Mouse (Mus musculus) intestine, embryonic 15.5 days (tissue): ENCODE data around the gene Atp5l. TPM values are rescaled to one million over a fixed set of nuclear protein-coding genes. Genes with fewer than 3 reads are reported as not detected.

Experiments
- ATAC-seq: fragments of 200-750 bp; cut with Nextera tagmentation; 2 replicates; pipeline ENCODE4 v1.8.0; 2017; ENCODE audit warnings: moderate TSS enrichment, moderate library complexity
- H3K27ac ChIP-seq: fragments of 300-500 bp; sonication (generic); 2 replicates; pipeline ENCODE4 v1.5.1; 2015; ENCODE audit warnings: mild to moderate bottlenecking, inconsistent platforms
- H3K27me3 ChIP-seq: fragments of 300-500 bp; sonication (generic); replicated peaks from 2 replicates; pipeline ENCODE4 v1.6.1; 2015; ENCODE audit warnings: inconsistent platforms
- H3K36me3 ChIP-seq: fragments of 300-500 bp; sonication (generic); 2 replicates; pipeline ENCODE4 v1.6.1; 2015; ENCODE audit warnings: inconsistent platforms
- H3K4me1 ChIP-seq: fragments of 300-500 bp; sonication (generic); replicated peaks from 2 replicates; pipeline ENCODE4 v1.6.1; 2015; ENCODE audit warnings: inconsistent platforms
- H3K4me2 ChIP-seq: fragments of 300-500 bp; sonication (generic); replicated peaks from 2 replicates; pipeline ENCODE4 v1.6.1; 2015; ENCODE audit warnings: mild to moderate bottlenecking, inconsistent platforms
- H3K4me3 ChIP-seq: fragments of 300-500 bp; sonication (generic); replicated peaks from 2 replicates; pipeline ENCODE4 v1.5.1; 2015; ENCODE audit warnings: inconsistent platforms
- H3K9ac ChIP-seq: fragments of 300-500 bp; sonication (generic); 2 replicates; pipeline ENCODE4 v1.6.1; 2015; ENCODE audit warnings: inconsistent platforms
- H3K9me3 ChIP-seq: fragments of 300-500 bp; sonication (generic); 2 replicates; pipeline ENCODE4 v1.6.1; 2016; ENCODE audit warnings: inconsistent platforms
- WGBS: fragments of 180-500 bp; shearing (Covaris S2); methylation state at CpG from one replicate; pipeline ENCODE4 v1.1.7; 2015; 5-methylcytosine and 5-hydroxymethylcytosine counted together
- polyA plus RNA-seq: library from polyadenylated mRNA; unstranded; fragments of >200 nt; fragmentation: Nextera tagmentation; extraction: Ambion mirVana; gene quantifications from 2 replicates; pipeline ENCODE4 v1.2.1, GENCODE M21; 2015

The Atp5l gene
- polyA plus RNA-seq, 1 experiment from 2014 or later: 920 TPM

DNA sequence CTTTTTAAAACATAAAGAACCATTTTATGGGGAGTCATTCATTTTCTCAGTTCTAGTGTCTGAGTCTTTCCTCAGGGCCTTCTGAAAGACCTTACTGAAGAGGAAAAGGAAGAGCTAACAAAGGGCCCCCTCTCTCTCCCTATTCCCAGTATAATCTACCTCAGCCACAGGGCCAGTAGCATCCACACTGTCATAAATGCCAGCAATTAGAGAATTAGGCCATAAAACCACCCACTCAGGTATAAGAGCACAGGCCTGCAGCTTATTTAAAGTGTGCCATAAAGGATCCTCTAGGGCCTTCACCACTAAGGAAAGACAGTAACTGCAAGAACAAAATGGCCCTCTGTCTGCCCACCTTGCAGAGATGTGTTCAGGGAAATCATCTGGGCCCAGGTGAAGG is 46.3 kb downstream of the Atp5l start:
- peak; percentile 50 for ATAC-seq
- Histone ChIP-seq H3K4me1 (peaks cover 45% of the 10 kb centered on the region), H3K9ac (no peak overlapping the region), H3K27ac (no peak overlapping the region), H3K27me3 (no peaks in the 10 kb centered on the region), H3K4me2 (no peak overlapping the region), H3K36me3 (no peaks in the 10 kb centered on the region), H3K9me3 (no peaks in the 10 kb centered on the region), H3K4me3 (no peak overlapping the region)

DNA sequence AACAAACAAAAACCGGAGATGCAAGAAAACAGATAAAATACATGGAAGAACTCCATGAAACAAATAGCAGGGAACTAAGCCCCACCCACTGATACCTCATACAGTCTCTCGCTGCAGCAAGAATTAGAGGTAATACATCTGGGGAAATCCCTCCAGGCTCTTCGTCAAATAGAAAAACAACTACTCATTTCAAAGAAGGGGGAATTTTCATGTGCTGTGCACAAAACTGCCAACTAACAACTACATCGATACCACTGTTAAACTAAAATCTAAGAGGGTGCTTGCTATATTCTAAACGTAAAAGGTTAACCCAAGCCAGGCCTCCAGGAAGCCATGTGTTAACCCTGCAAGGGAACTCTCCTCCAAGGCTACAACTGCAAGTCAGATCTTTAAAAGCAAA is 46.9 kb downstream of the Atp5l start:
- ATAC-seq: no peak
- H3K27me3 ChIP-seq: no peaks in the 10 kb centered on the region
- H3K9ac ChIP-seq: no peak overlapping the region
- no peaks in the 10 kb centered on the region for H3K9me3 ChIP-seq
- no peak overlapping the region for H3K4me3 ChIP-seq
- no peaks in the 10 kb centered on the region for H3K36me3 ChIP-seq
- H3K4me1 ChIP-seq: peaks cover 39% of the 10 kb centered on the region
- 45% methylated on average over 5 of the region's 5 CpGs for WGBS
- no peak overlapping the region for H3K27ac ChIP-seq
- H3K4me2 ChIP-seq: peak overlapping the region; percentile 20; the same call in 1 of the 2 replicates

DNA sequence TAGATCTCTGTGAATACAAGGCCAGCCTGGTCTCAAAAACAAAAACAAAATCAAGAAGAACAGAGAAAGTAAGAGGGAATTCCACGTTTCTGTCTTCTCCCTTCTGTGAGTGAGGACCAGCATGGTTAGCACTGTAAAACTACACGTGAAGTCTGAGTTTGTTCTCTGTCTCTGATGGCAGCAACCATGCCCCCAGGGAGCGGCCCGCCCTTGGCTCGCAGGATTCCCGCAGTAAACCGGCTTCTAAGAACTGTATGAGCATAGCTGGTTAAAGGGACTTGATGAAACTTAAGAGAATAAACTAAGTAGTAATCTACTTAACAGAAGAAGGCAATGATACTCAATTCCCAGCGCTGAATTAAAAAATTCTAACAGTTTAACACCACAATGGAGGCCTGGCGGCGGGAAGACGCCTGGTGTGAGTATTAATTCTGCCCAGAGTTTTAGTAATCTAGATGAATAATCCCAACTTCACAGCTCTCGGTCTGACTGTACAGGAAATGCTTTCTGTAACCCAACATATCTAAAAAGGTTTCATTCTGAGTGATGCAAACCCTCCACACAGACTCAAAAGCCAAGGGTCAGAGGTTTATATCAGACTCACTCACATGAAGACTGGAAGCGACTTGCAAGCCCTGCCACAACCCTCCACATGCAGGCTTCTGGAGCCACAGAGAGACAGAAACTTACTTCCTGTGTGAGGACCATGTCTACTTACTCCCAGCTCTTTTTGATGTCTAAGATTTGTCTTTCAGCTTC is 52.0 kb downstream of the Atp5l start:
- Histone ChIP-seq H3K36me3 (peaks cover 13% of the 10 kb centered on the region), H3K9me3 (no peaks in the 10 kb centered on the region), H3K4me2 (no peak overlapping the region), H3K4me1 (peaks cover 15% of the 10 kb centered on the region), H3K27me3 (no peaks in the 10 kb centered on the region), H3K4me3 (no peak overlapping the region), H3K27ac (no peak overlapping the region), H3K9ac (no peak overlapping the region)
- 81% methylated on average over 13 of the region's 13 CpGs for WGBS
- ATAC-seq: no peak

DNA sequence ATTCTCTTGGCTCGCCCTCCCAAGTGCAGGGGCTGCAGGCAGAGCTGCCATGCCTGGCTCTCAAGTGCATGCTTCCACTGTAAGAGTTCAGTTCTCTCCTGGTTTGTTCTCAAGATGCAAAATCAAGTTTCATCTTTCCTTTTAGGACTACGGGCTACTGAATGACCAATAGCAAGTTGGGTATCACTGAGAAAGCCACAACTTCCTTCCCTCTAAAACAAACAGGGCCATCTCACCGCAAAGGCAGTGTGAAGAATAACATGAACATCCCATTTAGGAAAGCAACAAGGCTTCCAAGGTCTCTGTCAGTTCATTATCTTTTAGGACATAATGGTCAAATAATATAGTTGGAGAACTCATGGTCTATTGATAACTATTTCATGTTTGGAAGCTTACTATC is 52.9 kb downstream of the Atp5l start:
- H3K4me3 ChIP-seq: no peak overlapping the region
- H3K36me3 ChIP-seq: peaks cover 13% of the 10 kb centered on the region
- no peak for ATAC-seq
- no peak overlapping the region for H3K9ac ChIP-seq
- no peak overlapping the region for H3K27ac ChIP-seq
- H3K4me2 ChIP-seq: no peak overlapping the region
- no peaks in the 10 kb centered on the region for H3K9me3 ChIP-seq
- no peaks in the 10 kb centered on the region for H3K27me3 ChIP-seq
- peaks cover 11% of the 10 kb centered on the region; the same call in 1 of the 2 replicates for H3K4me1 ChIP-seq
- 86% methylated on average over 3 of the region's 3 CpGs for WGBS

DNA sequence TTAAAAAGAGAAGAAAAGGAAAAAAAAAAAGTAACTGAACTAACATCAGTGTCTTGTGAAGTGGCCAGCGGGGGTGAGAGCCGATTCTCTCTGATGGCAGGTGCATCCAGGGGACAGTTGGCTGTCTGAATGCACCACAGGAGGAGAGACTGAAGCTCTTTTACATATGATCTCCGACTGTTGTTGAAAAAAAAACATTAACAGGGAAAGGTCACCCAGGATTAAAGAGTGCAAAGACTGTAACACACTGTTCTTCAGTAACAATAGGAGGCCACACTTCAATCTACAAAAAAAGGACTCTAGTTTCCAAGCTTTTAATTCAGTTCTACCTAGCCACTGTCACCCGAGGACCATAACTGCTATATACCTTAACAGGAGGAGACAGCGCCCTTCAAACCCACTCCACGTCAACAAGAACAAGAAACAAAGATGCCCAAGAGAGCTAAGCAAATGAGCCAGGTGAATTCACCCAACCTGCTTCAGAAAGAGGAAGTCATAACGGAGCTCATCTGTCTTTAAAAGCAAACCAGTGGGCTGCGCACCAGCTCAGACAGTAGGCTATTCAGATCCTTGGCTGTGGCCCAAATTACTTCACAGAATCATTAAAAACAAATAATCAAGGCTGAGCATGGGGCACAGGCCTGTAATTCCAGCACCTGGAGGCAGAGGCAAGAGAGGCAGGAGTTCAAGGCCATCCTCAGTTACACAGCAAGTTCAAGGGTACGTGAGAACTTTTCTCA is 53.9 kb downstream of the Atp5l start:
- 64% methylated on average over 9 of the region's 9 CpGs for WGBS
- no peaks in the 10 kb centered on the region for H3K9me3 ChIP-seq
- no peak overlapping the region for H3K4me3 ChIP-seq
- H3K27me3 ChIP-seq: no peaks in the 10 kb centered on the region
- H3K27ac ChIP-seq: no peak overlapping the region
- peaks cover 13% of the 10 kb centered on the region for H3K36me3 ChIP-seq
- ATAC-seq: peak; percentile 71
- no peak overlapping the region for H3K9ac ChIP-seq
- H3K4me1 ChIP-seq: peaks cover 10% of the 10 kb centered on the region; the same call in 1 of the 2 replicates
- no peak overlapping the region for H3K4me2 ChIP-seq

Other genes with a start within 250 kb of the Atp5l start
- gene Treh, start 247.5 kb downstream of the Atp5l start, polyA plus RNA-seq: not detected in 2 replicates
- gene Phldb1, start 185.5 kb downstream of the Atp5l start, polyA plus RNA-seq: 17.6 and 18.9 TPM in 2 replicates
- 184 and 193 TPM in 2 replicates for gene Arcn1, start 152.9 kb downstream of the Atp5l start, polyA plus RNA-seq
- 79.8 and 82.8 TPM in 2 replicates for gene Ift46, start 152.8 kb downstream of the Atp5l start, polyA plus RNA-seq
- gene Tmem25, start 121.4 kb downstream of the Atp5l start, polyA plus RNA-seq: 4.8 and 5.2 TPM in 2 replicates
- gene Ttc36, start 117.7 kb downstream of the Atp5l start, polyA plus RNA-seq: 4.0 and 4.4 TPM in 2 replicates
- 11.5 and 13.1 TPM in 2 replicates for gene Kmt2a, start 39.4 kb downstream of the Atp5l start, polyA plus RNA-seq
- gene Ube4a, start 44.9 kb upstream of the Atp5l start, polyA plus RNA-seq: 24.2 and 24.6 TPM in 2 replicates
- gene Cd3g, start 59.7 kb upstream of the Atp5l start, polyA plus RNA-seq: 0.76 and 1.0 TPM in 2 replicates
- gene Cd3d, start 61.0 kb upstream of the Atp5l start, polyA plus RNA-seq: not detected in 2 replicates
- 1.4 and 1.8 TPM in 2 replicates for gene Cd3e, start 88.9 kb upstream of the Atp5l start, polyA plus RNA-seq
- gene Mpzl2, start 119.1 kb upstream of the Atp5l start, polyA plus RNA-seq: 29.6 and 31.2 TPM in 2 replicates
- gene Mpzl3, start 134.4 kb upstream of the Atp5l start, polyA plus RNA-seq: 5.4 and 6.3 TPM in 2 replicates
- 74.9 and 80.6 TPM in 2 replicates for gene Jaml, start 158.4 kb upstream of the Atp5l start, polyA plus RNA-seq
- gene Scn2b, start 197.0 kb upstream of the Atp5l start, polyA plus RNA-seq: 2.7 and 3.0 TPM in 2 replicates
- 0.11 and 0.13 TPM in 2 replicates for gene Scn4b, start 217.7 kb upstream of the Atp5l start, polyA plus RNA-seq